Mouse (Mus musculus): ENCODE measurements around the gene Per1. TPM values are rescaled to one million over a fixed set of nuclear protein-coding genes. Genes with fewer than 3 reads are reported as not detected.

The Per1 gene
- polyA plus RNA-seq, 1 experiment from 2014 or later: 6.1 TPM

GRCm38 (mm10) chr11:69106842-69107241, 11.8 kb downstream of the Per1 start:
- no peak for DNase-seq (ENCODE audit: low spot score)
- Histone ChIP-seq H3K4me3 (no peak overlapping the region), H3K4me1 (peaks cover 19% of the 10 kb centered on the region; the same call in 1 of the 2 replicates), H3K27ac (replicated peaks) (no peak overlapping the region), H3K27me3 (replicated peaks; ENCODE audit: low read depth, poor library complexity, severe bottlenecking) (peaks cover 6% of the 10 kb centered on the region), H3K9me3 (no peaks in the 10 kb centered on the region), H3K36me3 (replicated peaks) (peaks cover 77% of the 10 kb centered on the region)
- 83% methylated on average over 11 of the region's 11 CpGs for WGBS

DNA sequence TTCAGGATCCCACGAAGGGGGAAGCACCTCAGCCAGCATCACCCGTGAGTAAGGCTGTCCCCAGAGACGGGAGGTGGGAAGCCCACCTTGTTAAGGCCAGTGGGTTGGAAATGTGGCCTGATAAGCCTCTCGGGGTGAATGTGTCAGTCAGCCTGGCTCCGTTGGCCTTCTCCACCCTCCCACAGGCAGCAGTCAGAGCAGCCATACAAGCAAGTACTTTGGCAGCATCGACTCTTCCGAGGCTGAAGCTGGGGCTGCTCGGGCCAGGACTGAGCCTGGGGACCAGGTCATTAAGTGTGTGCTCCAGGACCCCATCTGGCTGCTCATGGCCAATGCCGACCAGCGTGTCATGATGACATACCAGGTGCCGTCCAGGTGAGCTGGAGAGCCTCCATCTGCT, 12.7 kb downstream of the Per1 start:
- H3K27me3 ChIP-seq (replicated peaks; ENCODE audit: low read depth, poor library complexity, severe bottlenecking): peaks cover 13% of the 10 kb centered on the region
- H3K4me1 ChIP-seq: peaks cover 25% of the 10 kb centered on the region
- H3K36me3 ChIP-seq (replicated peaks): peaks cover 69% of the 10 kb centered on the region
- H3K27ac ChIP-seq (replicated peaks): no peak overlapping the region
- H3K9me3 ChIP-seq: no peaks in the 10 kb centered on the region
- no peak overlapping the region; the same call in 1 of the 2 replicates for H3K4me3 ChIP-seq
- no peak for DNase-seq (ENCODE audit: low spot score)
- WGBS: 90% methylated on average over 11 of the region's 11 CpGs

DNA sequence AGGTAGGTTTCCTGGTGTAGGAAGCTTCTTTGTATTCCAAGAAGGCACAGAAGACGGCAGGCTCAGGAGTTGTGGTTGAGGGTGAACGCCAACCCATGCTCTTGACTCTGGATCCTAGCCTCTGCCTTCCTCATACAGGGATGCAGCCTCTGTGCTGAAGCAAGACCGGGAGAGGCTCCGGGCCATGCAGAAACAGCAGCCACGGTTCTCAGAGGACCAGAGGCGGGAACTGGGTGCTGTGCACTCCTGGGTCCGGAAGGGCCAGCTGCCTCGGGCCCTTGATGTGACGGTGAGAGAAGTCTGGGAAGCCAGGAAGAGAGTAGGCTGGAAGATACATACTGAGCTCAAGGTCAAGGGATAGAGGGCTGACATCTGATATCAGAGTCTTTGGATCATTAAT, 13.2 kb downstream of the Per1 start:
- no peak for DNase-seq (ENCODE audit: low spot score)
- no peak overlapping the region for H3K4me3 ChIP-seq
- H3K4me1 ChIP-seq: peaks cover 25% of the 10 kb centered on the region
- peaks cover 19% of the 10 kb centered on the region for H3K27me3 ChIP-seq (replicated peaks; ENCODE audit: low read depth, poor library complexity, severe bottlenecking)
- H3K9me3 ChIP-seq: no peaks in the 10 kb centered on the region
- no peak overlapping the region for H3K27ac ChIP-seq (replicated peaks)
- peaks cover 64% of the 10 kb centered on the region for H3K36me3 ChIP-seq (replicated peaks)
- 91% methylated on average over 9 of the region's 9 CpGs for WGBS

DNA sequence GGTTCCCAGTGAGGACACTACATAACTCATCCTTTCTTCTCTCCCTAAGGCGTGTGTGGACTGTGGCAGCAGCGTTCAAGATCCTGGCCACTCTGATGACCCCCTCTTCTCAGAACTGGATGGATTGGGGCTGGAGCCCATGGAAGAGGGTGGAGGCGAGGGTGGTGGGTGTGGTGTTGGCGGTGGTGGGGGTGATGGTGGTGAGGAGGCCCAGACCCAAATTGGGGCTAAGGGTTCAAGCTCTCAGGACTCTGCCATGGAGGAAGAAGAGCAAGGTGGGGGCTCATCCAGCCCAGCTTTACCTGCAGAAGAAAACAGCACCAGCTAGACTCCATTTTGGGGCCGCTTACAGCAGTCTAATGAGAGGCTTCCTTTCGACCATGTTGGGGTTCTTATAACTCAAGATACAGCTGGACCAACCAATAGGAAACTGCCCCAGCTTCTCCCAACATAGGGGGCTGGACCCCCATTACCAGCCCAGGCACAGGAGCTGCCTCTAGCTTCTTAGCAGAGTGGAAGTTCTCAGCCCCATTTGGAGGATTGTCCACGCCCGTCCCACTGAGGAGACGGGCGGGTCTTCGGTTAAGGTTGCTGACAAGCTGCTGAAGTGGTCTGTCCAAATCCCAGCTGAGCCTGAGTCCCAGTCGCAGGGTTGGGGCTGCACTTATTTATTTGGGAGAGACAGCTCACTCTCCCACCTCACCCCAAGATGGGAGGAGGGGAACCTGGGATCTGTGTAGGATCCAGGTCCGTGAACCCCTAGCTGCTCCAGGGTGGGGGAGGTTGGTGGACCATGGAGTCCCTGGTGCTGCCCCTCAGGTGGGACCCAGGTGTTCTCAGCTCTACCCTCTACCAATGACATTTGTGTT, 14.2 kb downstream of the Per1 start:
- H3K4me3 ChIP-seq: peak overlapping the region; percentile 63; the same call in 1 of the 2 replicates
- no peaks in the 10 kb centered on the region for H3K9me3 ChIP-seq
- H3K36me3 ChIP-seq (replicated peaks): peaks cover 53% of the 10 kb centered on the region
- H3K4me1 ChIP-seq: peaks cover 25% of the 10 kb centered on the region
- no peak for DNase-seq (ENCODE audit: low spot score)
- WGBS: 78% methylated on average over 13 of the region's 13 CpGs
- peaks cover 29% of the 10 kb centered on the region for H3K27me3 ChIP-seq (replicated peaks; ENCODE audit: low read depth, poor library complexity, severe bottlenecking)
- no peak overlapping the region for H3K27ac ChIP-seq (replicated peaks)

DNA sequence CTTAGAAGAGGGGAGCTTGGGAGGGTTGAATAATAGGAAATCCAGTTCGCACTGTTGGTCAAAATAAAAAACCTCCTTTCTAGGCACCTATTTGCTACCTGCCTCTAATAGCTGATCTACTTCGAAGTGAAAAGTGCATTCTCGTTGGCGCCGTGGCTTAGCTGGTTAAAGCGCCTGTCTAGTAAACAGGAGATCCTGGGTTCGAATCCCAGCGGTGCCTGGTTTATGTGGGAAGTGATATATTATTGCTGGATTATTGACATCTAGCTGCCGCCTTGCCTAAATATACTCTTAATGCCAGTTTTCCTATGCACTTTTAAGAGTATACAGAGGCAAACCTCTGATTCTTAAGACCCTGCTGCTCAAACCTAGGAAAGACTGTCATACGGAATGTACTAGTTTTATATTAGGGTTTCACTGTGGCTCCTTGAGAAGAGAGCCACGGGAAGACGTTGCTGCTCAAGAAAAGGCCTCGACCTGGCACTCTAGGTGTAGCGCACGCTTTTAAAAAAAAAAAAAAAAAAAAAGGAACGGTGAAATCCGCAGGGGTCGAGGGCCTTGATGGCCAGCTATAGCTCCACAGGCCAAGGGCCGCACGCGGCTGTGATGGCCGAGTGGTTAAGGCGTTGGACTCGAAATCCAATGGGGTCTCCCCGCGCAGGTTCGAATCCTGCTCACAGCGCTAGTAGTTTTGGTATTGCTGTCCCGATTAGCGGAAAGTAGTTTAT, 15.5 kb downstream of the Per1 start:
- WGBS: under 1% methylated on average over 30 of the region's 30 CpGs
- Histone ChIP-seq H3K4me3 (peak overlapping the region; percentile 63), H3K4me1 (peaks cover 25% of the 10 kb centered on the region), H3K27me3 (replicated peaks; ENCODE audit: low read depth, poor library complexity, severe bottlenecking) (peaks cover 41% of the 10 kb centered on the region), H3K36me3 (replicated peaks) (peaks cover 41% of the 10 kb centered on the region), H3K27ac (replicated peaks) (no peak overlapping the region; the same call in 1 of the 2 replicates), H3K9me3 (no peaks in the 10 kb centered on the region)
- DNase-seq (ENCODE audit: low spot score): peak; percentile 96

DNA sequence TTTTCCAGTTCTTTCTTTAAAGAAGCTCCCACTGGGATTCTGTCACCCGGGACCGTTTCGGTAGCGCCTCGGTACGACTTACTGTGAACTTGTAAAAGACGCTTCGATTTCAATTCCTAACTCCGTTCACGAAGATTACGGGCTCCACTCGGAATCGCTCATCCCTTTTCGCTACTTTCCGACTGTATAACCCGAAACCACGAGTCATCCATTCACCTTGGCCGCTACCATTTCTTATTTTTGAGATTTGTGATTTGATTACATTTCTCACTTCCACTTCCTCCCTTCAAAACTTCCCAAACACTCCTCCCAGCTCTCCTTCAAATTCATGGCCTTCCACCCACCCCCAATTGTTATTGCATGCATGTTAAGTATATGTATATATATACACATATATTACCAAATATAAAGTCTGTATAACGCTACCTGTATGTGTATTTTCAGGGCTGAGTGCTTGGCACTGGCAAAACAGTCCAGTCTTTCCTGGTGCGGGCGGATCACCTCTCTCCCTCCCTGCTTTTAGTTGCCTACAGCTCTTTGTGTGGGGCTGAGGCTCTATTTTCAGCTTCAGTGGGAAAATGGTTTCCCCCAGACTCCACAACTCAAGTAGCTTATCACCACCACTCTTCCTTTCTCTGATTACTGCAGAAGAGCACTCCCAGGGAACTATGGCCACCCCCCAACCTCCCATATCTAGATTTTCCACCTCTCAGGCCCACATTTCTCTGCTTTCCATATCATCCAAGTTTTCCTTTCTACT, 16.2 kb downstream of the Per1 start:
- Histone ChIP-seq H3K27me3 (replicated peaks; ENCODE audit: low read depth, poor library complexity, severe bottlenecking) (peaks cover 49% of the 10 kb centered on the region), H3K4me3 (peak overlapping the region; percentile 63), H3K4me1 (peaks cover 25% of the 10 kb centered on the region), H3K27ac (replicated peaks) (peak overlapping the region; percentile 2; the same call in 1 of the 2 replicates), H3K36me3 (replicated peaks) (peaks cover 34% of the 10 kb centered on the region), H3K9me3 (no peaks in the 10 kb centered on the region)
- DNase-seq (ENCODE audit: low spot score): peak; percentile 26
- WGBS: 5% methylated on average over 21 of the region's 21 CpGs

- H3K4me1 ChIP-seq: peaks cover 25% of the 10 kb centered on the region
- 66% methylated on average over 4 of the region's 4 CpGs for WGBS
- DNase-seq (ENCODE audit: low spot score): no peak
- no peaks in the 10 kb centered on the region for H3K9me3 ChIP-seq
- H3K36me3 ChIP-seq (replicated peaks): peaks cover 27% of the 10 kb centered on the region
- H3K4me3 ChIP-seq: peak overlapping the region; percentile 63
- peaks cover 55% of the 10 kb centered on the region for H3K27me3 ChIP-seq (replicated peaks; ENCODE audit: low read depth, poor library complexity, severe bottlenecking)
- H3K27ac ChIP-seq (replicated peaks): no peak overlapping the region
Measured at GRCm38 (mm10) chr11:69111865-69112264, 16.8 kb downstream of the Per1 start.

- H3K36me3 ChIP-seq (replicated peaks): peaks cover 6% of the 10 kb centered on the region
- H3K27me3 ChIP-seq (replicated peaks; ENCODE audit: low read depth, poor library complexity, severe bottlenecking): peaks cover 59% of the 10 kb centered on the region
- no peaks in the 10 kb centered on the region for H3K9me3 ChIP-seq
- H3K4me3 ChIP-seq: 0 out of 2 replicates have a peak overlapping the region, but pooled peaks have one; percentile 3
- 76% methylated on average over 3 of the region's 3 CpGs for WGBS
- DNase-seq (ENCODE audit: low spot score): no peak
- H3K4me1 ChIP-seq: peaks cover 38% of the 10 kb centered on the region
- no peak overlapping the region for H3K27ac ChIP-seq (replicated peaks)
Measured at GRCm38 (mm10) chr11:69114018-69114417, 19.0 kb downstream of the Per1 start.

DNA sequence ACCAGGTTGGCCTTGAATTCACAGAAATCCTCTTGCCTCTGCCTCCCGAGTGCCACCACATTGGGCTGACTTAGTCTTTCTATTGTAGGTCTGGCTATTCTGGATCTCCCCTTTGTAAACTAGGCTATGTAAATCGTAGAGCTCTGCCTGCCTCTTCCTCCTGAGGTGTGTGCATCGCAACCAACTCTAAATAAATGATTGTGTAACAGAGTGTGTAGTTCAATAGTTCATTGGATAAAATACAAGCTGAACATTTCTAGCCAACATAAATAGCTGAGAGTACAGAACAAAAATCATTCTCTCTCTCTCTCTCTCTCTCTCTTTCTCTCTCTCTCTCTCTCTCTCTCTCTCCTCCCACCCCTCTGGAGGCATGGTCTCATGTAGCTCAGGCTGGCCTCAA, 19.6 kb downstream of the Per1 start:
- H3K27me3 ChIP-seq (replicated peaks; ENCODE audit: low read depth, poor library complexity, severe bottlenecking): peaks cover 59% of the 10 kb centered on the region
- 78% methylated on average over 3 of the region's 3 CpGs for WGBS

DNA sequence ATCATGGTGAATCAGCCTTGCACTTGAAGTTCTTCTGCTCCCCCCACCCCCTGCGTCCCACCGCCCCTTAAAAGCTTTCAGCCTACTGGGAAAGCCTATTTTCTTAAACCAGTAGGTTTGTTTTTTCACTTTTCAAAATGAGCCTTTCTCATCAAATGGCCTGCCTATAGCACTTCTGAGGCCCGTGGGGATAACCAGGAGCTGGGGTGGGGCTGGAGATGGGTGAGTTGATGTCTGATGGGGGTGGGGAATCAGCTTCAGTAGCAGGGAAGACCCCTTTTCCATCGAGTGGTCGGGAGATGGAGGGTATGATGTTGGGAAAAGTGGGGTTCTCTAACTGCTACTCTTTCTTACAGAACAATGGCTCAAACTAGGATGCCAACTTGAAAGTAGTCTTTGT, 21.8 kb downstream of the Per1 start:
- Histone ChIP-seq H3K27me3 (replicated peaks; ENCODE audit: low read depth, poor library complexity, severe bottlenecking) (peaks cover 73% of the 10 kb centered on the region), H3K4me1 (peaks cover 48% of the 10 kb centered on the region), H3K36me3 (replicated peaks) (no peaks in the 10 kb centered on the region), H3K9me3 (no peaks in the 10 kb centered on the region), H3K27ac (replicated peaks) (no peak overlapping the region), H3K4me3 (peak overlapping the region; percentile 74; the same call in 1 of the 2 replicates)
- WGBS: 54% methylated on average over 5 of the region's 5 CpGs
- no peak for DNase-seq (ENCODE audit: low spot score)

More for the DNA sequence above, 19.6 kb downstream of the Per1 start:
- Histone ChIP-seq H3K36me3 (replicated peaks) (no peaks in the 10 kb centered on the region), H3K27ac (replicated peaks) (no peak overlapping the region), H3K4me3 (0 out of 2 replicates have a peak overlapping the region, but pooled peaks have one; percentile 18), H3K9me3 (no peaks in the 10 kb centered on the region), H3K4me1 (peaks cover 38% of the 10 kb centered on the region)
- no peak for DNase-seq (ENCODE audit: low spot score)

DNA sequence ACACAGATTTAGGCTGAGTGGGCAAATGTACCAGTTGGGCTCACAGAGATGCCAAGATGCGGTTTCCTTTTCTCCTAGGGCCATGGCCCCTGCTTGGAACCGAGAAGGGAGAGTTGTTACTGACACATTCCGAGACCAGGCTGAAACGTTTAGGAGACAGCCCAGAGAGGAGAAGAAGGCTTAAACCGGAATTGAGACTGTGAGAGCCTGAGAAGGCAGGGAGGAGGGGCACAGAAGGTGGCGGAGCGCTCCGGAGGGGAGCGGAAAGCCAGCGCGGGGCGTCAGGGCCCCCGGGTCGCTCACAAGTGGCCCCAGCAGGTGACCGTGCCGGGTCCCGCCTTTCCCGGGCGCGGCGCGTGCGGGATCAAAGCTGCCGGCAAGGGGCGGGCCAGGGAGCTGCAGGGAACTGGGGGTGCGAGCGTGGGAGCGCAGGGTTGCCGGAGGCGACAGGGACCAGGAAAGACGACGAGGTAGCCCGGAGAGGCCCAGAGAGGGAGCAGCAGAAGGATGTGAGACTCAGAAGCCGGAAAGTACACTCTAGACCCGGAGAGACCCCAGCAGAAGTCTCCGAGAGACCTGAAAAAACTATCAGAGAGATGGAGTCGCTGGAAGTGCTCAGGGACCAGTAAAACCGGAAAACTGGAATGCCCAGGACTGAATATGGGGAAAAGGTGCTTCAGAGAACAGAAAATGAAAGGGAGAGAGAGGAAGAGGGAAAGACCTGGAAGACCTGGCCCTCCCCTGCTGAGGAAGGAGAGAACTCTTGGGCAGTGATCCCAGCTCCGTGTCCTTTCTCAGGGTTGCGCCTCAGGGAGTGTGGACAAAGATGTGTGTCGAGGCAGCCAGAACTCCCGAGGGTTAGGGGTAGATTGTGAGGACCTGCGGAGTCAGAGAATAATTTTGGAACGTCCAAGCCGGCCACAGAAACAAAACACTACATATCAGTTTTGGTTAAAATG, 23.0 kb downstream of the Per1 start:
- Histone ChIP-seq H3K9me3 (no peaks in the 10 kb centered on the region), H3K27me3 (replicated peaks; ENCODE audit: low read depth, poor library complexity, severe bottlenecking) (peaks cover 66% of the 10 kb centered on the region), H3K27ac (replicated peaks) (peak overlapping the region; percentile 76), H3K4me3 (peak overlapping the region; percentile 74), H3K36me3 (replicated peaks) (no peaks in the 10 kb centered on the region), H3K4me1 (peaks cover 55% of the 10 kb centered on the region)
- under 1% methylated on average over 45 of the region's 45 CpGs for WGBS
- DNase-seq (ENCODE audit: low spot score): peak; percentile 78

All from embryonic facial prominence, embryonic 10.5 days (tissue).